Mouse (Mus musculus): ENCODE data around the gene Fam90a1b.

Gene Fam90a1b

GRCm38 (mm10) chrX:94366670-94367241 lies at the start of gene Fam90a1b, which contains the start of gene Apoo:
TSS of gene Fam90a1b (minus strand) at chrX:94366777.
TSS of gene Apoo (plus strand) at chrX:94367117.
- no peak for TF ChIP-seq GATA4 (IDR thresholded peaks at IDR 0.05; ENCODE audit: insufficient replicate concordance, low read length)

GRCm38 (mm10) chrX:94408975-94409374 lies 42.4 kb upstream of the Fam90a1b start:
- TF ChIP-seq GATA4 (IDR thresholded peaks at IDR 0.05; ENCODE audit: insufficient replicate concordance, low read length), result no peak

- TF ChIP-seq GATA4 (IDR thresholded peaks at IDR 0.05; ENCODE audit: insufficient replicate concordance, low read length), result no peak
Measured at GRCm38 (mm10) chrX:94378734-94379133, 12.2 kb upstream of the Fam90a1b start.

- TF ChIP-seq GATA4 (IDR thresholded peaks at IDR 0.05; ENCODE audit: insufficient replicate concordance, low read length), result no peak
Measured at GRCm38 (mm10) chrX:94367248-94367647, 671 bp upstream of the Fam90a1b start.

GRCm38 (mm10) chrX:94366029-94366428 lies 548 bp downstream of the Fam90a1b start:
- TF ChIP-seq GATA4 (IDR thresholded peaks at IDR 0.05; ENCODE audit: insufficient replicate concordance, low read length), result no peak

GRCm38 (mm10) chrX:94365381-94365925 lies 1.1 kb downstream of the Fam90a1b start:
- no peak for TF ChIP-seq GATA4 (IDR thresholded peaks at IDR 0.05; ENCODE audit: insufficient replicate concordance, low read length)

GRCm38 (mm10) chrX:94321036-94321902 lies 45.3 kb downstream of the Fam90a1b start:
- no peak for TF ChIP-seq GATA4 (IDR thresholded peaks at IDR 0.05; ENCODE audit: insufficient replicate concordance, low read length)

Measured in liver, adult (tissue).